Mouse (Mus musculus) B cell, adult (primary cell): ENCODE measurements around the gene Alyref. TPM values are rescaled to one million over a fixed set of nuclear protein-coding genes. Genes with fewer than 3 reads are reported as not detected.

Source experiments
- total RNA-seq: library from RNA; stranded (reverse); gene quantifications from 4 replicates; pipeline ENCODE4 v1.2.4, GENCODE M21; 2023; ENCODE audit not compliant: inconsistent age

The Alyref gene
- total RNA-seq: 127 to 143 TPM (median 137 TPM) in 4 replicates

DNA sequence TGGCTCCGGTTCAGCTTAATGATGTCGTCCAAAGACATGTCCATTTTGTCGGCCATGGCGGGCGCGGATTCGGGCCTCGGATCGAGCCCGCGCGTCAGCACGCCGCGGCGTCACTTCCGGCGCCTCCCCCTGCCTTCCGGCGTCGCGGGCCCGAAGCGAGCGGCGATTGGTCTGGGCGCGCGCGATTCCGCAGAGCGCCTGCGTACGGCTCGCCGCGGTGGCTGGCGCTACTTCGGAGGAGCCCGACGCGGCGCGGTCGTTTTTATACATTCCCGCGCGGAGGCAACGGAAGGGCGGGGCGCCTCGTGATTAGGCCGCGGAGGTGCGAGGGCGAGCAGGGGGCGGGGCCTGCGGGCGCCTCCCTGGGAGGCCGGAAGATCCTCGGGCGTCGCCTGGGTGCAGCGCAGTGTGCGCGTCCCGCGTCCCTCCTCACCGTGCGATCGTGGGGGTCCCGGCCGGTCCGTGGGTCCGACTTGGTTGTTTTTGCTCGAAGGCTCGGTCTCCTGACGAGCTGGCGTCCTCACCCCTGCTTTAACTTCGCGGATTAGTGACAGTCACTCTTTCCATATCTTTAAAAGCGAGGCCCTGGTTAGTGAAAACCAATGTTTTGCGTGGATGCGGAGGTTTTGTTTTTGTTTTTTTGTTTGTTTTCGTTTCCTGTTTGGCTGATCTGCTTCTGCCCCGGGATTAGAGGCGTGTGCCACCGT, at the start of gene Alyref, which contains the start of gene Anapc11:
TSS of gene Alyref (minus strand) at position 83 of the 707 bp plus-strand sequence.
TSS of gene Anapc11 (plus strand) at position 139 of the 707 bp plus-strand sequence.

DNA sequence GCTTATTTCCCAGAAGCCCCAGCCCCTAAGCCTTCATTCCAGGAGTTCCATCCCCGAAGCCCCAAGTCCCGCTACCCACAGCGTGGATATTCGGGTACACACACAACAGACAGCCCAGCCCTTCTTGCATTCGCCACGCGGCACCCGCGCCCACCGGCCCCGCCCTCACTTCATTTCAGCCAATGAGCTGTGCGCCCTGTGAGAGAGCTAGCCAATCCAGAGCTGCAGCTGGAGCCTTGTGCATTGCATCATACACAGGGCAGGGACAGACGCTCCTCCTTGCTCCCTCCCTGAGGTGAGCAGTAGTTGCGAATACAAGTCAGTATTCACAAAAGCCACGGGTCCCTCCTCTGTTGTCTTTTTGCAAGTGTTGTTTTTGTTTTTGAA, 45.4 kb upstream of the Alyref start, which contains the start of gene Pycr1:
TSS of gene Pycr1 (minus strand) at position 169 of the 387 bp plus-strand sequence.

DNA sequence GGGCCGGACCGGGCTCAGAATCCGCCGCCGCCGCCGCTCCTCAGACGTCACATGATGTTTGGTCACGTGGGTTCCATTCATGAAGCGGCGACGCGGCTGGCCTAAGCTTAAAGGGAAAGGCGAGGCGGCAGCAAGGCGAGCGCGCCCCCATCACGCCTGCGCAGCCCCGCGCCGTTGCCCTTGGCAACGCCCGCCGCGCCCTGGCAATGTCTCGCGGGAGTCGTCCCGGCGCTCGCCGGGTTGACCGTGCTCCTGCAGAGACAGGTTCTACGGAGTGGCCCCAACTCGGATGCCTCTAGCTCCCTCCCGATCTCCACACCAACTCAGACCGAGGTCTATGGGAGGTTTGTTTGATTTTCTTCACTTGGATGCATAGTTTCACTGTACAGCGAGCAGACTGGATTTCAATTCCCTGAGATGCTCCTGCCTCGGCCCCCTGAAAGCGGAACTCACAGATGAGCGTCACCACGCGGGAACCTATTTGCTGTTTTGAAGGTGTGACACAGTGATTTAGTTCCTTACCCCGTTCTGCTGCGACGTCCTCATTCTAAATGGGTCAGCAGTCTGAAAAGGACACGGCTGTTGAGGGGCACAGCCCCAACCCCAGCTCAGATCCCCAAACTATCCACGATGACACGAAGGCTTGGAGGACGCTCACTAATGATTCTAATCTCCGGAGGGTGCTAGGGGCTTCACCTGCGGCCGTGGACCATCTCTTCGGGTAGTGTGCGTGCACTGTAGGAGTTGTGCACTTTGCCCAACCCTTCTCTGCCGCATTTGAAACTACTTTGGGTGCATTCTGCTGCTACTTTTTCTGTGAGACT, 35.6 kb upstream of the Alyref start, which contains the start of gene Mafg:
TSS of gene Mafg (minus strand) at position 81 of the 824 bp plus-strand sequence.

DNA sequence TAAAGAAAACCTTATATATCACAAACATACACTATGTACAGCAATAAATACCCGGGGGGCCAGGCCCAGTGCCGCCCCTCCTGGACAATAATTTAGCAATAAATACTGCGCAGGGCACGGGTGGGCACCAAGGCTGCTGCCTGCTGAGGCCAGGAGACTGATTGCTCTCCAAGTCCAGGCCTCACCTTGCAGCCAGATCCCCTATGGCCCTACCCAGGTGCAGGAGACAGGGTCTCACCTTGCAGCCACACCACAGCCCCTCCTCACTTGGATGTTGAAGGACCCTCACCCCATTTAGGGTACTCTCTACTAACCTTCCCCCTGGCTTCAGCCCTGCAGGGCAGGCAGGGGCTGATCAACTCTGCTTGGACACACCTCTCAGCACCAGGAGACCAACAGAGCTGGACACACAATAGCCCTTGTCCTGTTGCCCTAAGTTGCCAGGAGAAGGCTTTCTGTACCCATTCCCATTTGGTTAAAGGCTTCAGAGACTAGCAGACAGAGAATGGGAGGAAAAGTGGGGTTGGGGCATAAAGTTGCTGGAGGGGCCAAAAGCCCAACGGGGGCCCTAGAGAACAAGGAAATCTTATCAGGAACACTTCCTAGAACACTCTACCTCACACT, 27.1 kb upstream of the Alyref start, which contains the start of gene Sirt7:
TSS of gene Sirt7 (minus strand) at position 89 of the 624 bp plus-strand sequence.

DNA sequence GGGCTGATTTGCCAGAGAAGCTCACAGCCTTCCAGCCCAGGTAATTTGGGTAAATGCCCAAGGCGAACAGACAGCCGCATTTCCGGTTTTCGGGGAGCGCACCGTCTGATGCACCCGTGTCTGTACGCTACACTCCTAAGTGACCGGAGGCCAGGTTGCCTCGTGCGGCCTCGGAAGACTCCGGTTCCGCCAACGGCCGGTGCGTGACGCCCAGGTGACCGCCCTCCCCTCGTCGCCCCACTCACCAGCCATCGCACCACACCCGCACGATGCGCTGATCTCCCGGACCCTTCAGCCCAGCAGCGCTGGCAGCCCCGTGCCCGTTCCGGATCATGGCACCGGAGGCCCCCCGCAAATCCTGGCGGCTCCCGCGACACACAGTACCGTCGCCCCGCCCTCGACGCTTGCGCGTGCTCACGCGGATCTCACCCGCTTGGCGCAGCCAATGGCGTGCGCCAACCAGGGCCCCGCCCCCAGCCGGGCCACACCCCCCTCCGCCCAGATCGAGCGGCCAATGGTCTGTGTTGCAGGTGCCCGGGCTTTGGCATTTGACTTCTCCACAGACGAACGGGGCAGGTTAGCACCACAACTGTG, 19.5 kb upstream of the Alyref start, which contains the start of gene Pcyt2:
TSS of gene Pcyt2 (minus strand) at position 418 of the 594 bp plus-strand sequence.

DNA sequence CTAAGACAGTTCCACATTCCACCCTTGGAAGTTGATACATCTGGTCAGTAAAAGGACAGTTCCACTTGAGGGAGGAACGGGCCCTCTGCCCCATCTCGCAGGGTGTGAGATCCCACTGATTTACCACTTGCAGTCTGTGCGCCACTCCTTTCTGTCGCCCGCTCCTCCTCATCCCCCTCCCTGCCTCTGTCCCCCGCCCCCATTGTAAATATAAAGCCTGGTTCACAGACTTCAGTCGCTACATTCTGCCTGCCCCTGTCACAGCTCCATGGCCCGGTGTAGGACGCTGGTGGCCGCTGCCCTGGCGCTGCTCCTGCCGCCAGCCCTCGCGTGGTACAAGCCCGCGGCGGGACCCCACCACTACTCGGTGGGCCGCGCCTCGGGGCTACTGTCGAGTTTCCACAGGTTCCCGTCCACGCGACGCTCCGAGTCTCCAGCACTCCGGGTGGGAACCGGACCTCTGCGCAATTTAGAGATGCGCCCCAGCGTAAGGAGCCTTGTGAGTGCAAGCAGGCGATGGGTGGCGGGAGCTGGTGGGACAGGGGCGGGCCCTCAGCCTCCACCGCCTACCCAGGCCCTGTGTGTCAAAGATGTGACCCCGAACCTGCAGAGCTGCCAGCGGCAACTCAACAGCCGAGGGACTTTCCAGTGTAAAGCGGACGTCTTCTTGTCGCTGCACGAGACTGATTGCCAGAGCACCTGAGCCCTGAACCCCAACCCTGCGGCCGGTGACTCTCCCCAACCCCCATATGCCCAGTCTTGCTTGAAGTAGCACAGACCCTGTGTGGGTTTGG, 10.3 kb upstream of the Alyref start, which contains the start of gene Npb:
TSS of gene Npb (plus strand) at position 237 of the 794 bp plus-strand sequence.

DNA sequence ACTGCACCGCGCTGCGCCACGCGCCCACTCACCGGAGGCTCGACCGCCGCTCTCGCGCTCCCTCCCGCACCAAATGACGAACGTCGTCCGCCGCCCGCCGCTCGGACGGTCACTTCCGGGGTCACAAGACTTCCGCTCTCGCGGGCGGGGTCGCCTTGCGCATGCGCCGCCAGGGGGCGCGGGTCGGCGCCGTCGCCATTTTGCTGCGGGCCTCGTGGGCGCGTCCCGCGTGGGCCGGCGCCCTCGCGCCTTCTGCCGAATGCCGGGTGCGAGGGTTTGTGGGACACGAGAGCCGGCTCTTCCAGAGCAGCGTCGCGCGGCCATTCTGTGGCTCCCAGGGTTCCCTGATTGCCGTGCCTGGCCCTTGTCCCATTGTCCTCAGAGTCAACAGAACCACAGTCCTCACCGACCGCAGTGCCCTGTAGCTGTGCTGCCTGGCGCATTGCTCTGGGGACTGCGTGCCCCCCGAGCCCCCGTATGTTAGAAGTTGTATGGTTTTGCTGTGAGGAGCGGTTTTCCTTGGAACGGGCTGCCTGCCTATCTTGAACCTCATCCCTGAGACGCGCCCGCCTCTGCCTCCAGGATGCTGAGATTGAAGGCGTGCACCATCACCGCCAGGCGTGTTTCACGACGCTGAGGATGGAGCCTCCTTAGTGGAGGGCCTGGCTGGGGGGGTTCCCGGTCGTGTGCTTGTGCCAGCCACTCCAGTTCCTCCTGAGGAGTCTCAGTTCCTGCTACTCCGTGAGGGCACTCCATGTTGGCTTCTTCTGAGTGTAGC, 16.5 kb downstream of the Alyref start, which contains the start of gene Arhgdia:
TSS of gene Arhgdia (minus strand) at position 135 of the 778 bp plus-strand sequence.

DNA sequence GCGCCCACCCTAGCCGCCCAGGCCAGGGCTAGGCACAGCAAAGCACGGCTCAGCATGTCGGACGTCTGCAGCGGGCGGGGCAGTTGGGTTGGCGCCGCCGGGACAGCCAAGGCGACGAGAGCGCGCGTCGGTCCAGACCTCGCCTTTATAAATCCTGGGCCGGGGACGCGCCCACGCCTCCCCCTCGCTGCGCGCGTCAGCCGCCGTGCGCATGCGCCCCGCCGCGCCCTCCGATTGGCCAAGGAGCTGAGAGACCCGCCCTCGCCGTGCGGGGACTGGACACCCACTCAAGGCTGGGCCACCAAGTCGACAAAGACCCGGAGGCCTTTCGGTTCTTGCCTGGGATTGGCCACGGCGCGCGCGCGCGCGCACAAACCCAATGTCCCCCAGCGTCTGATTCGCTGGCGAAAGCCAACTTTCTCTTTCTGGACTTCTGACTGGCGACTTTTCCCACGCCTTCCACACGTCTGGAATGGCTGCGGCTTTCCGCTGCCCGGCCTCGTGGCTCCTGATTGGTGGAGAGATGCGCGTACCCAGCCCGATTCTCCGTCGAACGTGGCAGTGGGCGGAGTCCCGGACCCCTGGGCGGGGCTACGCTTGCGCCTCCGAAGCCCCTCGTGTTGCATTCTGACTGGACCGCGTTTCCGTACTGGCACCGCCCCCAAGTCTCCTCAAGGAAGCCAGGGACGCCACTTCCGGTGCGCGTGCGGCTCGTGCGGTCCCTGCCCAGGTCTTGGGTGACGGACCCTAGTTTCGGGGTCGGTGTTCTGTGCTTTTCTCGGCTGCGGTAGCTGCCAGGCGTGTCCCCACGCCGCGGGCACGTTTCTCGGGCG, 25.2 kb downstream of the Alyref start, which contains the start of gene P4hb:
TSS of gene P4hb (minus strand) at position 502 of the 833 bp plus-strand sequence.

DNA sequence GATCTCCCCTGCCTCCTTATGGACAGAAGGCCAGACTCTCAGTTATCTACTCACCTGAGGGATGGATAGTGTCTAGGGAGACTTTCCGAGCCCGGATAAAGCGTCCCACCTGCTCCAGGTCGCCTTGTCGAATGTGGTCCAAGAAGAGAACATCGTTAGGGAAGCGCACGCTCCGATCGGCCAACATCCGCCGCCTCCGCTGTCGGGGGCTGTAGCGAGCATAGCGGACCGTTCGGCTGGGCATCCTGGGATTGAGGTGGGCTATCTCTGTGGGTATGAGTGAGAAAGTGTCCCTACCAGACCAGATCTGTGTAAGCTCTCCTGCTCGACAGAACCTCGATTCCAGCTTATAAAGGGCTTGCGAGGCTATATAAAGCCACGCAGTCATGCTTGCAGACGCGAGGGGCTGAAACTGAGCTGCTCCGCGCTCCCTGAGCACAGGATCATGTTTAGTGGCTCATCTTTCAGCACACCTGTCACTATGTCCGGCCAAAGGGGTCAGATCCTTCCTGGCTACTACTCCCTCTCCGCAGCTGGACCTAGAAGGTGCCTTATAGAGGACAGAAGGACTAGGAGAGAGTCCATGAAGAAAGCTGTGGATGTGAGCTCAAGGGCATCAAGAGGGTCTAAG, 47.2 kb downstream of the Alyref start, which contains the start of gene Ppp1r27:
TSS of gene Ppp1r27 (minus strand) at position 323 of the 631 bp plus-strand sequence.

DNA sequence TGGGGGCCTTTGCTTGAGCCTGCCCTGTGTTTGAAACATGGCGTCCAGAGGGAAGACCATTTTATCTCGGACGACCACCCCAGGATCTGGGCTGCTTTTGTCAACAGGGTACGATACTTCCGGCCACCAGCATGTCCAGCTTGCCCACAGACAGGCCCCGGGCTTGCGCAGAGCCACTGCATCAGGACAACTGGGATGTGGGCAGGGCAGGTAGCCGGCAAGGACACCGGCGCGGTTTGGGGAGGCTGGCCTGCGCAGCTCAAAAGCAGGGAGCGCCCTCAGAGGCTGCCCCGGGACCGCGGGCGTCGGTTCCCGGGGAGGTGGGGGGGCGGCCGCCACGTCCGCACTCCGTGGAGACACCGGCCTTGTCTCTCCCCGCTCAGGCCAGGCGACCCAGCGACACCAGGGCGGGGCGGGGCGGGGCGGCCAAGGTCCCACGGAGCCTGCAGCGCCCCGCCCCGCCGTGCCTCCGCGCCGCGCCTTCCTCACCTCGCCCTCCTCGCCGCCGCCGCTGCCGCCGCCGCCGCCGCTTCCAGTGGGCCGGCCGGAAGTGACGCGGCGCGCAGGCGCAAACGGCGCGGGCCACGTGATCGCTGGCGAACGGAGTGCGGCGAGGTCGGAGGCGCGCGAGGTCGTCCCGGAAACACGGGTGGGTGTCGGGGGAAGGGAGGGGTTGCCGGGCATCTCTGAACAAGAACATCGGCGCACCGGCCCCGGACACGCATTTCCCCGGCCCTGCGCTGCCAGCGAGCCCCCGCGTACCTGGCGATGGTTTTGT, 48.8 kb downstream of the Alyref start, which contains the start of gene Mcrip1:
TSS of gene Mcrip1 (minus strand) at position 560 of the 778 bp plus-strand sequence.

Other genes with a start within 250 kb of the Alyref start
- gene Actg1, start 249.8 kb downstream of the Alyref start, total RNA-seq: 1,255 to 1,296 TPM (median 1,289 TPM) in 4 replicates
- gene Fscn2, start 236.8 kb downstream of the Alyref start, total RNA-seq: not detected in 4 replicates
- gene Faap100, start 219.6 kb downstream of the Alyref start, total RNA-seq: 18.9 to 24.4 TPM (median 19.5 TPM) in 4 replicates
- 60.2 to 72.2 TPM (median 62.6 TPM) in 4 replicates for gene Nploc4, start 160.7 kb downstream of the Alyref start, total RNA-seq
- 19.3 to 55.6 TPM (median 19.3 TPM) in 3 of 4 replicates, not detected in the other for gene Tspan10, start 155.7 kb downstream of the Alyref start, total RNA-seq
- 0.21 to 0.87 TPM in 2 of 4 replicates, not detected in the others for gene Pde6g, start 144.9 kb downstream of the Alyref start, total RNA-seq
- gene Oxld1, start 140.3 kb downstream of the Alyref start, total RNA-seq: 3.7 to 11.0 TPM (median 7.5 TPM) in 4 replicates
- gene Ccdc137, start 140.2 kb downstream of the Alyref start, total RNA-seq: 34.0 to 41.8 TPM (median 36.3 TPM) in 4 replicates
- 10.4 to 13.5 TPM (median 11.1 TPM) in 4 replicates for gene Arl16, start 130.8 kb downstream of the Alyref start, total RNA-seq
- 32.3 to 43.2 TPM (median 33.4 TPM) in 4 replicates for gene Mrpl12, start 113.8 kb downstream of the Alyref start, total RNA-seq
- gene Slc25a10, start 106.5 kb downstream of the Alyref start, total RNA-seq: 10.5 to 14.5 TPM (median 12.3 TPM) in 4 replicates
- gene Gcgr, start 67.7 kb downstream of the Alyref start, total RNA-seq: not detected in 4 replicates
- gene Mcrip1, start 48.6 kb downstream of the Alyref start, total RNA-seq: 42.2 to 46.1 TPM (median 43.6 TPM) in 4 replicates
- gene Ppp1r27, start 47.2 kb downstream of the Alyref start, total RNA-seq: not detected in 4 replicates
- gene P4hb, start 25.1 kb downstream of the Alyref start, total RNA-seq: 141 to 162 TPM (median 155 TPM) in 4 replicates
- gene Arhgdia, start 16.7 kb downstream of the Alyref start, total RNA-seq: 520 to 560 TPM (median 534 TPM) in 4 replicates
- gene Anapc11, start 56 bp upstream of the Alyref start, total RNA-seq: 45.7 to 57.2 TPM (median 47.4 TPM) in 4 replicates
- gene Npb, start 10.1 kb upstream of the Alyref start, total RNA-seq: 1.1 to 3.0 TPM in 2 of 4 replicates, not detected in the others
- gene Pcyt2, start 19.6 kb upstream of the Alyref start, total RNA-seq: 96.0 to 113 TPM (median 107 TPM) in 4 replicates
- 114 to 130 TPM (median 118 TPM) in 4 replicates for gene Sirt7, start 26.9 kb upstream of the Alyref start, total RNA-seq
- gene Mafg, start 35.2 kb upstream of the Alyref start, total RNA-seq: 57.2 to 69.2 TPM (median 65.4 TPM) in 4 replicates
- gene Pycr1, start 45.4 kb upstream of the Alyref start, total RNA-seq: 0.96 to 1.9 TPM (median 1.0 TPM) in 4 replicates
- gene Myadml2, start 49.8 kb upstream of the Alyref start, total RNA-seq: 1.3 to 2.2 TPM in 2 of 4 replicates, not detected in the others
- not detected in 4 replicates for gene Notum, start 62.8 kb upstream of the Alyref start, total RNA-seq
- gene Aspscr1, start 74.6 kb upstream of the Alyref start, total RNA-seq: 93.0 to 111 TPM (median 107 TPM) in 4 replicates
- gene Cenpx, start 115.4 kb upstream of the Alyref start, total RNA-seq: 31.7 to 39.4 TPM (median 35.3 TPM) in 4 replicates
- 36.5 to 42.3 TPM (median 40.7 TPM) in 4 replicates for gene Lrrc45, start 115.6 kb upstream of the Alyref start, total RNA-seq
- 0.48 to 2.2 TPM (median 1.6 TPM) in 3 of 4 replicates, not detected in the other for gene Rac3, start 123.1 kb upstream of the Alyref start, total RNA-seq
- gene Dcxr, start 128.9 kb upstream of the Alyref start, total RNA-seq: 15.2 to 20.4 TPM (median 17.6 TPM) in 4 replicates
- not detected in 4 replicates for gene Cbr2, start 133.7 kb upstream of the Alyref start, total RNA-seq
- gene Hmga1b, start 164.4 kb upstream of the Alyref start, total RNA-seq: 35.2 to 44.7 TPM (median 42.3 TPM) in 4 replicates
- gene Rfng, start 185.8 kb upstream of the Alyref start, total RNA-seq: 11.6 to 15.4 TPM (median 14.0 TPM) in 4 replicates
- 71.7 to 83.8 TPM (median 79.2 TPM) in 4 replicates for gene Gps1, start 185.9 kb upstream of the Alyref start, total RNA-seq
- gene Dus1l, start 198.0 kb upstream of the Alyref start, total RNA-seq: 55.9 to 72.0 TPM (median 62.7 TPM) in 4 replicates
- 104 to 118 TPM (median 109 TPM) in 4 replicates for gene Fasn, start 226.2 kb upstream of the Alyref start, total RNA-seq